In the genomic region with DNA sequence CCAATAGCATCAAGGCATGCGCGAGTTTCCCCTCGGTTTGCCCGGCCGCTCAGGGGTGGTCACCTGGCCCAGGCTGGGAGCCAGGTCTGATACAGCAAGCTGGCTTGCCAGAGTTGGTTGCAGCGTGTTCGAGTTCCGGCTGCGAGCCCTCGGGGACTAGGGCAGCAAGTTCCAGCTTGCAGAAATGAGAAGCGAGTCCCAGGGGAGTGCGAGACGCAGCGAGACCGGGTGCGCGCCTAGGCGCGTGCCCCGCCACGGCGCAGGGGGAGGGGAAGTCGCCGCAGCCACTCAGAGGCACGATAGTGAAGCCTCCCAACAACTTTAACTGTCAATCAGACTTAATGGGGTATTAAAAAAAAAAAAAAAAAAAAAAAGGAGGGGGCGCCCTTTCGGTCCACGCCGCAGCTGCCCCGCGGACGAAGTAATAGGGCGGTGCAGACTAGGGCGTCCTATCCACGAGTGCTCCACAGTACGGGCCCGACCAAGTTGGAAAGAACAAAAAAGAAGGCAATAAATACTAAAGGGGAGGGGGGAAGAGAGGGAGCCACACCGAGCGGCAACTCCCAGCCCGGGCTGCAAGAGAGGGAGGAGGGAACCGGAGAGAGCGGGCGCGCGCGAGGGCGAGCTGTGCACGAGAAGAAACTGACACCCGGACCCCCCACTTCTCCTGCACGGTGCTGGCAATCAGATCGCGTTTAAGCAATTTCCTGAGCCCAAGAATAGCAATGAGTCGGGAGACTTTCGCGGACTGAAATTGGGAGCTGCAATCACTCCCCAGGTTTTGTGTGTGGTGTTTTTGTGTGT, we compare ENCODE assay signal across 8 mouse cellular contexts. TPM values are rescaled to one million over a fixed set of nuclear protein-coding genes. Genes with fewer than 3 reads are reported as not detected.
A peak's percentile ranks its signal among the peaks of the same experiment; 100 is the strongest.
DNase-seq lines count a peak whose midpoint lies in the region; ATAC-seq lines count a peak whose summit lies in the region.

A gene (plus strand): TSS at position 695 of the 804 bp plus-strand sequence.

- WGBS in hindbrain, embryonic 11.5 days, result under 1% methylated on average over 55 of the region's 55 CpGs

- peak; percentile 73 for ATAC-seq in hindbrain, embryonic 11.5 days (ENCODE audit: low FRiP score)

- peaks cover 22% of the 10 kb centered on the region for H3K27me3 ChIP-seq in hindbrain, embryonic 11.5 days (ENCODE audit: control insufficient read depth, insufficient read depth, low read length)

- H3K27ac ChIP-seq in hindbrain, embryonic 11.5 days (ENCODE audit: low read depth, low read length), result no peak within 1 kb of the TSS

- H3K4me3 ChIP-seq in hindbrain, embryonic 11.5 days (ENCODE audit: low read depth, low read length), result peak within 1 kb of the TSS; percentile 39

- peak; percentile 78 for DNase-seq in MEL-GATA-1-ER (ENCODE audit: extremely low read depth, low read depth)
- peak; percentile 55 for DNase-seq in cerebellum, adult 9-11 months
- peak; percentile 73 to 76 for DNase-seq in frontal cortex, postnatal 10 days (ENCODE audit: low spot score in 2 of 2)
- peak; percentile 79 for DNase-seq in hindbrain, embryonic 11.5 days (ENCODE audit: low spot score)
- DNase-seq in layer of hippocampus, postnatal 10 days (ENCODE audit: low spot score in 2 of 2), result peak; percentile 77 to 80
- peak; percentile 90 for DNase-seq in lung, postnatal 25 days (ENCODE audit: low spot score)
- DNase-seq in retina, adult 2 months (ENCODE audit: low read depth, low spot score), result peak; percentile 86
- peak; percentile 86 to 92 for DNase-seq in thymus, postnatal 36 days

- peak within 1 kb of the TSS; percentile 50 for H3K9ac ChIP-seq in hindbrain, embryonic 11.5 days (ENCODE audit: low read depth, low read length)

- peak within 1 kb of the TSS; percentile 83 for H3K4me2 ChIP-seq in hindbrain, embryonic 11.5 days (replicated peaks; ENCODE audit: low read depth, low read length)

- peaks cover 6% of the 10 kb centered on the region for H3K4me1 ChIP-seq in hindbrain, embryonic 11.5 days (replicated peaks; ENCODE audit: control insufficient read depth, insufficient read depth, low read length)

- no peaks in the 10 kb centered on the region for H3K36me3 ChIP-seq in hindbrain, embryonic 11.5 days (ENCODE audit: control insufficient read depth, insufficient read depth, low read length)

- H3K9me3 ChIP-seq in hindbrain, embryonic 11.5 days (ENCODE audit: control insufficient read depth, low read length), result no peaks in the 10 kb centered on the region

RNA-seq across cellular contexts. Expression of the gene that starts here (rescaled TPM):
- 21.5 and 36.4 TPM in 2 replicates for polyA plus RNA-seq in hindbrain, embryonic 11.5 days (2014; fragmentation: Nextera tagmentation; extraction: Ambion mirVana)
- total RNA-seq in layer of hippocampus, postnatal 10 days (2021), result 10 to 100 TPM; 23.2 to 23.3 TPM
